Mouse (Mus musculus): ENCODE results near the gene Tnfsf9.

Tnfsf9 gene

DNA sequence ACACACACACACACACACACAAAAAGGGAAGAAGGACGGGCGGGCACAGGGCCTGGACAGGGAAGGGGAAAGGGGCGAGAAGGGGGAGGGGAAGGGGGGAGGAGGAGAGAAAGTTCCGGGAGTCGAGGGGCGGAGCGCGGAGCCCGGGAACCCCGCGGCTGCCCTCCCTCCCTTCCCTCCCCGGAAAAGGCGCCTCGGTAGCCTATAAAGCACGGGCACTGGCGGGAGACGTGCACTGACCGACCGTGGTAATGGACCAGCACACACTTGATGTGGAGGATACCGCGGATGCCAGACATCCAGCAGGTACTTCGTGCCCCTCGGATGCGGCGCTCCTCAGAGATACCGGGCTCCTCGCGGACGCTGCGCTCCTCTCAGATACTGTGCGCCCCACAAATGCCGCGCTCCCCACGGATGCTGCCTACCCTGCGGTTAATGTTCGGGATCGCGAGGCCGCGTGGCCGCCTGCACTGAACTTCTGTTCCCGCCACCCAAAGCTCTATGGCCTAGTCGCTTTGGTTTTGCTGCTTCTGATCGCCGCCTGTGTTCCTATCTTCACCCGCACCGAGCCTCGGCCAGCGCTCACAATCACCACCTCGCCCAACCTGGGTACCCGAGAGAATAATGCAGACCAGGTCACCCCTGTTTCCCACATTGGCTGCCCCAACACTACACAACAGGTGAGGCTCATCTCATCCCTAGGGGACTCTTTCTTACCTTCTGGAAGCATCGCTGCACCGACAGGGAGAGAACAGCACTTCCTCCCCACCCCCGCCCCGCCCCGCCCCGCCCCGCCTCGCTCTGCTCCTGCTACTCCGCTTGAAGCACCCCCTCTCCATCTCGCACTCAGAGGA lies at the start of gene Tnfsf9:
Gene Tnfsf9, plus strand, starts transcription at position 145 of the 854 bp plus-strand sequence.
- DNase-seq, result peak; percentile 53

DNA sequence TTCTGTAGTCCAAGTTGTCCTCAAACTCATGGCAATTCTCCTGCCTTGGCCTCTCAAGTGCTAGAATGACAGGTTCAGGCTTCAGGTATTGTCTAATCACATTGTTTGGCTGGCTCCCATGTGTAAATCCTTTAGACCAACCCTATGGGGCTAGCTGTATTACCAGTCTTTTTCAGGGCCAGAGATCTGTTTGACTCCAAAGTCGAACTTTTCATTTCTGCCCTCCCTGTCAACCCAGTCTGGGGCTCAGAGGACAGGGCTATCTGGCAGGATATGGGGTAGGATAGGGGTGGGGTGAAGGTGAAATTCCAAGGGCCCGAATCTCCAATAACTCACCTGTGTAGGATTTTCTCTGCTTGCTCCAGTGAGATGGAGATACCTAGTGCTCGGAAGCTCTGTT lies 48.9 kb upstream of the Tnfsf9 start:
- no peak for DNase-seq

DNA sequence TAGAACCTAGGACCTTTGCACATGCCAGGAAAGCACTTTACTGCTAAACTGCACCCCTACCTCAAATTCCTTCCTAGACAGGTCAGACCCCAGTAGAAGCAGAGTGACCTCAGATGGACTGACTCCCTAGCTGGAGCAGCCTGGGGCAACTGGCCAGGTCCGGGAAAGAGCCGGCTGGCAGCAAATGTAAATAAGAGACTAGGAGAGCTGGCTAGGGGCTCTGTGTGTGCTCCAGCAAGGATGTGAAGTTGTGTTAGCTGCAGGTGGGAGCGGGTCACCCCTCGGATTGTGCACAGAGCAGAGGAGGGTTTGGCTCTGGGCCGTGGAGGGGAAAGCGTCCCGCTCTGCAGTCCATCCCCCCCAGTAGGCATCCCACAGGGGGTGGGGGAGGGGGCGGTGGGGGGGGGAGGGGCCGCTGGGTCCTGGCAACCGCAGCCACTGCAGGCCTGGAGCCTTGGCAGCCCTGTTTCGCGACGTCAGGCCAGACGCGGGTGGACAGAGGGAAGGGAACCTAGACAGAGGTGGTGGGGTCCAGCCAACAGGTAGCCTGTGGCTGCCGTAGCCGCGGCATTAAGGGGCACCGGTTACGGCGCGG lies 46.1 kb upstream of the Tnfsf9 start, which contains the start of gene Crb3:
Gene Crb3, plus strand, starts transcription at position 215 of the 595 bp plus-strand sequence.
- DNase-seq, result peak; percentile 49 to 53

DNA sequence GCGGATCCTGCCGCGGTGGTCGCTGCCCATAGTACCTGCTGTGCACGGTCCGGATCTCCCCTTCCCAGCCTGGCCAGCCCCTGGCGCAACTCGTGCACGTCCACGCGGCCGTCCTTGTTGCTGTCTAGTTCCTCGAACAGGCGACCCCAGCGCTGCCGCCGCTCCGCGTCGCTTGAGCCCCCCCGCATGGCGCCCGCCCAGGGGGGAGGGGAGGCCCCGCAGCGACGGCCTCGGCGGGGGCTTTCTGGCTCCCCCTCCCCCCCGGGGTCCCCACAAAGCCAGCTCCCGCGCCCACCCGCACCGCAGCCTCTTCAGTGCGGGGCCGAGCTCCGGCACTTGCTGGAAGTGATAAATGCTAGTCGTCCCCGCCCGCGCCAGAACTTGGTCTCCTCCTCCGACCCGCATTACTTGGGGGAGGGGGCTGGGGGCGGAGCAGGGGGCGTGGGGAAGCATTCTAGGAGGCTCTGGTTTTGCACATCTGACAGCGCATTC lies 45.6 kb upstream of the Tnfsf9 start, which contains the start of gene Slc25a23:
Gene Slc25a23, minus strand, starts transcription at position 378 of the 492 bp plus-strand sequence.
- DNase-seq, result peak; percentile 71 to 74

DNA sequence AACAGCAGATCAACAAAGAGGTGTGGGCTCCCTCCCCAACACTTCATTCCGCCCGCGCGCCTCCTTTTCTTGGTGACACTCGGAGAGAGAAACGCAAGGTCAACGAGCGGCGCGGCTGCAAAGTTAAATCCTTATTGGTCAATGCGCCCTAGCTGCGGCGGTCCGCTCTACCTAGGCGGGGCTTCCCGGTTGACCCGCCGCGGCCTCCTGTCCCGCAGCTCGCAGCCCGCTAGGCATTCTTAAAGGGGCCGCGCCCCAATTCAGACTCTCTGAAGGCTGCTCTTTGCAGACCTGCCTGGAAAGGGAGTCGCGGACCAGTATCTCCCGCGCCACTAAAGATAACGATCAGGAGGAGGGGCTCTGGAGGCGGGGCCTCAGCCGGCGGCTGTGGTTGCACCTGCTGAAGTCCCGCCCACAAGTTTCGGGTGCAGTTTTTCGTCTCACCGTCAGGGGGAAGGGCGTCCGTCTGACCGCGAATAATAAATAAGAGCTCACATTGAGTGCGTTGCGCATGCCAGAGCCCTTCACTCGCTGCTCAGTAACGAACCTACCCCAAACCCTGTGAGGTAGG lies 44.8 kb upstream of the Tnfsf9 start:
- peak; percentile 96 to 98 for DNase-seq

DNA sequence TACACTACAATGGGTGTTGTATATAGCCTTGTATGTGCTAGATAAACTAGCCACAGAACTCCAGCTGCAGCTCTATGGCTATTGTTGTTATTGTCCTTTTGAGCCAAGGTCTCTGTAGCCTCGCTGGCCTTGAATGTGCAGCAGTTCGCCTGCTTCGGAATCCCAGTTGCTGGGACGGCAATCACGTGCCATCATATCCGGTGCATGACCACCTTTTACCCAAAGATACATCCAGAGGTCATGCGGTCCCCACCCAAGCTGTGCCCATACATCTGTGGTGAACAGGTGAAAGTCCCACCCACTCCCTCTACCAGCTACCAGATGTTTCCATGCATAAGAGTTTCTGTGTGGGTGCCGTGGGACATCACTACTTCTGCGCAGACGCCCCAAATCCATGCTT lies 44.1 kb upstream of the Tnfsf9 start:
- no peak for DNase-seq

DNA sequence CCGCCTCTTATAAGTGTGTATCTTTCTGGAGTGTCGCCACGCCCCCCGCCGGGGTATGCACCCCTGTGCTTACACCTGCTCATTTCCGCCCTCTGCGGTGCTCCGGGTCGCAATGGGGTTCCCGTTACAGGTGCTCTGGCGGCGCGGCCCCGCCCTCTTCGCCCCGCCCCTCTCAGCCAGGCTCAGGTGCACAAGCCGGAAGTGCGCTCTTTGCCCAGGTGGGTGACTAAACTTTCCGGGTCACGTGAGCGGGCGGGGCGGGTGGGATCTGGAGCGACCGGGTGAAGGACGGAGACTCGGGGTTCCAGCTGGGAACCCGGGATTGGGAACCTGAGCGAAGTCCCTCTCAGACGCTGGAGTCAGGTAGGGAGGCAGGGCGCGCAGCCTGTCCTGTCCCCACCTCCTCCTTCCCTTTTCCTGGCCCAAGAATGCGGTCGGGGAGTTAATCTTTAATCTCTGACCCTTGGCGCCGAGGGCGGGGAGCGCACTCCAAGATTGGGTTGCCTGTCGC lies 43.1 kb upstream of the Tnfsf9 start:
- peak in 1 of 2 experiments; percentile 56 for DNase-seq

DNA sequence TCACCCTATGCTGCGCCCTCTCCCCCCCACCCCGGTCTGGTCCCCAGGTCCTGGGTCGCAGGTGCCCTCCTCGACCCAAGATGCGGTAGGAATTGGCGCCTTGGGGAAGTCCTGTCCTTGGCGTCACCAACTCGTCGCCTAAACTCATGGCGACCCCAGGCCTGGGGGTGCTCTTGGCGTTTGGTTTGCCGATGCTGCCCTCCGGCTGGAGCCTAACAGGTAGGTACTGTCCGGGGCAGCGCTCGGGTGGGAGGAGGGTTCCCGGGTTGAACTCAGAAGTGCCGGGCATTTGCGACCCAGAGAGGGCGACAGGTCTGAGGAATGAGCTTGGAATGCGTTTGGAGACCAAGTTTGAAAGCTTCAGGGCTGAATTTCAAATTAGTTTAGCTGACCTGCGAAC lies 42.6 kb upstream of the Tnfsf9 start:
- DNase-seq, result no peak

DNA sequence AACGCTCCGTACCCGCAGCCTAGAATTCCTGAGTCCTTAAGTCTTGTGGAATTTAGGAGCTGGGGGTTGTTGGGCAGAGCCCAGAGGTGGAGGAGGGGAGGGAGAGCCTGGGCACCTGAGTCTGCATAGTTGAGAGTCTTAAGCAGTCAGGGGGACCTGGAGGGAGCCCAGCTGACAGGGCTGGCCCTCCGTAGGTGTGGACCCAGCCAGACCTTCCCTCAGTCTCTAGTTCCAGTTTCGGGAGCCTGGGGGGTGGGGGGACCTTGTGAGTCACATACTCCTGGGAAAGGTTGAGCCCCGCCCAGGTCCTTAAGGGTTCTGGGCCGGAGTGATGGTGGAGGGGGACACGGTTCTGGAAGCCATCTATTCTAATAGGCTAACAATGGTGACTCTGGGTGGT lies 42.1 kb upstream of the Tnfsf9 start:
- no peak for DNase-seq

DNA sequence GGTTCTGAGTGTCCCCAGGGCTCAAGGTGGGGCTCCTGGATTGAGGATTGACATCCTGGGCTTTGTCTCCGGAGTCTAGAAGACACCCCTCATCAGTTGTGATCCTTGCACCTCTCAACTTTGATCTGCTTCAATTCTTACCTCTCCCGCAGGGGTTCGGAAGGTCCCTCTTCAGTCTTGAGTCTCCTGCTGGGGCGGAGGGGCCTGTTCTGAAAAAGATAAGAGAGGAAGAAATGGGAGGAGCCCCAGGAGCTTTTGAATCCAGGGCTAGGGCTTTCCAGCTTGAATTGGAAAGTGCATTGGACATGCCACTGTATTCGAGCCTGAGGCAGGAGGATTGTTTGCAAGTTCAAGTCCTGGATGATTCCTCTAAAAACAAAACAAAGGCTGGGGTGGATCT lies 38.2 kb upstream of the Tnfsf9 start:
- no peak for DNase-seq

DNA sequence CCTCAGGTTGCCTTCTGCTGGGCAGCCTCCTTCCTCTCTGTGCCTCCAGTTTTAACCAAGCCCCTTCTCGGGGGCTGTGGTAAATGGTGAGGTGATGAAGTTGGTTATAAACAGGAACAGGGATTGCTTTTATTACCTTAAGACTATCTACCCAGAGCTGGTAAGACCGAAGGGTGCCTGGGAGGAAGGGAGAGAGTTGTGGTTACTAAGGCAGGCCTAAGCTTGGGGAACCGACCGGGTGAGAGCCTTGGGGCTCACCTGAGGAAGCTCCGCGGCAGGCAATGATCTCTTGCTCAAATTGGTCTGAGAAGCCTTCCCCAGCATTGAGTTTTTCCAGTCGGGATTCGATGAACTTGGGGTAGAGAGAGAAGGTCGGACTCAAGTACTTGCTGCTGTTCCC lies 34.9 kb upstream of the Tnfsf9 start:
- no peak for DNase-seq

DNA sequence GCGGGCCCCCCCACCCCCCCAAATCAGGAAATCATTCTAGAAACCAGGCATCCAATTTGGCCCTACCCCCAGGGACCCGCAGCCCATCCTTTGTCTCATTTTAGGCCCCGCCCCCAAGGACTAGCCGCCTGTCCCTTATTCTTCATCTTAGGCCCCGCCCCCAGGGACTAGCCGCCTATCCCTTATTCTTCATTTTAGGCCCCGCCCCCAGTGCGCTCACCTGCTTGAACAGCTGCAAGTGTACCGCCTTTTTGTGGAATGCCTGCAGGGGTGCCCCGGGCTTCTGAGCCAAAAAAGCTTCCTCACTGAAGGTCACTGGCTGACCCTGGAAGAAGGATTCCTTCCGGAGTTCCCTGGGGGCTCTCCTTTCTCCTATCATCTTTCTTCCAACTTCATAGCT lies 34.4 kb upstream of the Tnfsf9 start:
- no peak for DNase-seq

DNA sequence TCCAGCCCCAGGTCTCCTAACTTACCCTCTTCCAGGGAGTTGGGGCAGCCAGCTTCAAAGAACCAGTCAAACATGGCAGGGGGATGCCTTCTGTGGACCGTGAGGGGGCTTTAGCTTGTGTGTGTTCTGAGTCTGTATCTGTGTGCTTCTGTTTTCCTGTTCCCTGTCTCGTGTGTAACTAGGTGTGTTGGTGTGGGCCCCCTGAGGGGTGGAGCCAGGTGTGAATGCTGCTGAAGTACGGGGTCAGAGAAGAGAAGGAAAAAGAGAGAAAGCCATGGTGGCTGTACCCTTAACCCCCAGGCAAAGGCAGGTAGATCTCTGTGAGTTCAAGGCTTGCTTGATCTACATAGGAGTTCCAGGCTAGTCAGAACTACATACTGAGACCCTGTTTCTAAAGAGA lies 28.2 kb upstream of the Tnfsf9 start:
- no peak for DNase-seq

DNA sequence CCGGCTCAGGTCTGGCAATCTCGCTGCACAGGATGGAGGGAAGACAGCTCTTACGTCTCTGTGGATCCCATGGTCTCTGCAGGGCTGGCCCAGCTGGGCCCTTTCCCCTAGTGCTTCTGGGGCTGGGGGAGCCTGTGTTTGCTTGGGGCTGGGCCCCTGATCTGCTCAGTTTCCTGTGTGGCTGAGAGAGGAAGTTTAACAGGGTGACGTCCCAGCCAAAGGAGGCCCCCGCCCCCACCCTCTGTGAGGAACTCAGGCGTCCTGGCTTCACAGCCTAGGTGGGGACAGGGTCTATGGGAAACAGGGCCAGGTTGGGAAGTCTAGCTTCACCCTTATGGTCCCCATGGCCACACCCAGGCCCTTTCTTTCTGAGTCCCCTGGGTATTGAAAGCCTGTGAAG lies 26.8 kb upstream of the Tnfsf9 start, which contains the start of gene Dennd1c:
Gene Dennd1c, minus strand, starts transcription at position 179 of the 400 bp plus-strand sequence.
- no peak for DNase-seq

DNA sequence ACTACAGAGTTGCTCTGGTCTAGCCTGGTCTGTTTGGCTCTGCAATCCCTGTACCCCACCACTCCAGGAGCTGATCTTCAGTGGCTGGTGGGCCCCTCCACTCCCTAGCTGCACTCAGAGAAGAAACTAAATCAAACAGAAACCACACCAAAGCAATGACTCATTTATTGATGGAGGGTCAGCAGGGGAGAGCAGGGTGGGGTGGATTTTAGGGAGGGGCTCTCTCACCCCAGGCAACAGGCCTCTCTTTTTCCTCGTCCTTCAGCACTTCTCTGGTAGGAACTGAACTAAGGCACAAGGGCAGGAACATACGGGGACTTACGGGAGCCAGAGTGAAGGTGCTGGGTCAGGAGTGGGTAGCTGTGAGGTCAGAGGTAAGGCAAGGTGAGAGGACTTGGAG lies 25.2 kb upstream of the Tnfsf9 start:
- no peak for DNase-seq

DNA sequence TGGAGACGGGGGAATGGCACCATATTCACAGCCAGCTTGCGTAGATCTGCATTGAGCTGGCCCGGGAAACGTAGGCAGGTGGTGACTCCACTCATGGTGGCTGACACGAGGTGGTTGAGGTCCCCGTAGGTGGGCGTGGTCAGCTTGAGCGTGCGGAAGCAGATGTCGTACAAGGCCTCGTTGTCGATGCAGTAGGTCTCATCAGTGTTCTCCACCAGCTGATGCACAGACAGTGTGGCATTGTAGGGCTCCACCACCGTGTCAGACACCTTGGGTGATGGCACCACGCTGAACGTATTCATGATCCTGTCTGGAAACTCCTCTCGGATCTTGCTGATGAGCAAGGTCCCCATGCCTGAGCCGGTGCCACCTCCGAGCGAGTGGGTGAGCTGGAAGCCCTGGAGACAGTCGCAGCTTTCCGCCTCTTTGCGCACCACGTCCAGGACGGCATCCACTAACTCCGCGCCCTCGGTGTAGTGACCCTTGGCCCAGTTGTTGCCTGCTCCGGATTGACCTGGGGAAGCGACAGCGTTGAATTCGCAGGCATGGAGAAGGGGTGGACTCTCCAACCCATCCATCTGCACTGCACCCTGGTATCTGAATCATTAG lies 23.8 kb upstream of the Tnfsf9 start:
- peak in 1 of 2 experiments; percentile 24 for DNase-seq

DNA sequence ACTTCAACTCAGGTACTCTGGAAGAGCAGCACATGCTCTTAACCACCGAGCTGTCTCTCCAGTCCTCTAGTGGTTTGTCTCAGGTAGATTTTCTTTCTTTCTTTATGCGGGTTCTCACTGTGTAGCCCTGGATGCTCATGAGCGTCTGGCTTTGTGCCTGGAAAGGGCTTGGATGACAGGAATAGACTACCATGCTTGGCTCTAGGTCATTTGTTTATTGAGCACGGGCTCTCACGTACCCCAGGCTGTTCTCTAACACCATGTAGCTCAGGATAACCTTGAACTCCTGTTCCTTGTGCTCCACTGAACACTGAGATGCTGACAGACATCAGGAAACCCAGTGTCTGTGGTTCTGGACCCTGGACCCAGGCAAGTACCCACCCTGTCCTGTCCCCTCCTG lies 22.6 kb upstream of the Tnfsf9 start:
- DNase-seq, result peak; percentile 71 to 80

DNA sequence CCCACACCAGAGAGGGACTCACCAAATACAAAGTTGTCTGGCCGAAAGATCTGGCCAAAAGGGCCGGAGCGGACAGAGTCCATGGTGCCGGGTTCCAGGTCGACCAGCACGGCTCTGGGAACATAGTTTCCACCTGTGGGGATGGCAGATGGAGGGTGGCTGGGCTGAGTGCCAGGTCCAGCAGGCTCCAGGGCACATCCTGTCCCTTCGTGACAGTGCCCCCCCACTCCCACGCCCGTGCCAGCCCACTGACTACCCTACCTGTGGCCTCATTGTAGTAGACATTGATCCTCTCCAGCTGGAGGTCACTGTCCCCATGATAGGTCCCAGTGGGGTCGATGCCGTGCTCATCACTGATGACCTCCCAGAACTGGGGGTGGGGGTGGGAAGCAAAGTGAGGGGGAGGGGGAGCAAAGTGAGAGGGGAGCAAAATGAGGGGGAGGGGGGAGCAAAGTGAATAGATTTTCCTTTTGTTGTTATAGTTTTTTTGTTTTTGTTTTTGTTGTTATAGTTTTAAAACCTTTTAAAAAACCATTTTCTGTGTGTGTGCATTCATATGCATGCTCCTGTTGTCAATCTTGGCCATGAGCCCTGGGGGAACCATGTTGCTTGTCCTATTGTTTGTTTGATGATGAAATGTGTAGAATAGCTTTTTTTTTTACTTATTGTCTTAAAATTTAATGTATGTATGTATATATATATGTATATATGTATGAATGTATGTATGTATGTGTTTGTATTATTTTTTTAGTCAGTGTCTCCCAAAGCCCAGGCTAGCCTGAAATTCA lies 19.0 kb upstream of the Tnfsf9 start:
- DNase-seq, result peak; percentile 99

DNA sequence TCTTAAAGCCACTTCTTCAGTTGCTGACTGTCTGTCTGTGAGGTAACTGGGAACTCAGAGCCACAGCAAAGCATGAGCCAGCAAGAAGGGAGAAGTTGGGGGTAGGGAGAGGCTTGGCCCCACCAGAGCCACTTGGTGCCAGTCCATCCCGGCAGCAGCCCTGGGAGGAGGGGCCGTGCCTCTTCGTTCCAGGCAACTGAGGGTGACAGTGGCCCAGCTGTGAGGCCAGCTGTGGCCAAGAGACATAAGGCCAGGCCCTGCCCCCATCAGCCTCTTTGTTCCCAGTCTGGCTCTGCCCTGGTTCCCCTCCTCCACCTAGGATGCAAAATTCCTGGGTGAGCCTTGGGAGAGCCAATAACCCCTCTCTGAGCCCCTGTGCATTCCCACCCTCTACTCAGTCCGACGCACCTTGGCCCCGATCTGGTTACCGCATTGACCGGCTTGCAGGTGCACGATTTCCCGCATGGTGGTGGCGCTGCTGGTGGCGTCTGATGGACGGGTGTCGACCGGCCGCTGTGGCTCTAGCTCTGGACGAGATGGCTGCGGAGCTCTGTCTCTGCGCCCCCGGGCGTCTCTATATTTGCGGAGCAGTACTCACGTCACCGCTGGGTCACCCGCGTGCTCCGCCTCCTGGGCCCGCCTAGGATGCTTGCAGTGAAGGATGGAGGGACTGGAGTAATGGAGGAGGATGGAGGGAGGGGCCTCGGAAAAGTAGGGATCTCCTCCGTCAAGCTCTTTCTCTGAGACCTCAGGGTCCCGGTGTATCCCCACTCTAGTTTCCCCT lies 17.9 kb upstream of the Tnfsf9 start, which contains the start of gene Tubb4a:
Gene Tubb4a, minus strand, starts transcription at position 734 of the 784 bp plus-strand sequence.
- DNase-seq, result peak; percentile 93

DNA sequence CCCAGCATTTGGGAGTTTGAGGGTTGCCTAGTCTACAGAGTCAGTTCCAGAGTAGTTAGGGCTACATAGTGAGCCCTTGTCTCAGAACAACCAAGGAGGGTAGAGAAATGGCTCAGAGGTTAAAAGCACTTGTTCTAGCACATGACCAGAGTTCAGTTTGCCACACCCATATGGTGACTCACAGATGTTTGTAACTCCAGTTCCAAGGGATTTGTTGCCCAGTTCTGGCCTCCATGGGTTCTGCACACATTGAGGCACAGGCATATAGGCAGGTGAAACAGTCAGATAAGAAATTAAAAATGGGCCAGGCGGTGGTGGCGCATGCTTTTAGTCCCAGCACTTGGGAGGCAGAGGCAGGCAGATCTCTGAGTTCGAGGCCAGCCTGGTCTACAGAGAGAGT lies 10.9 kb upstream of the Tnfsf9 start:
- no peak for DNase-seq
